Mouse (Mus musculus) cerebellum, postnatal 10 days (tissue): ENCODE measurements around the gene Bex6.
A peak's percentile ranks its signal among the peaks of the same experiment; 100 is the strongest.

ENCODE experiments used
- DNase-seq, 2 experiments: peaks; one replicate each; pipeline ENCODE4 v3.0.0; 2021; ENCODE audit warnings: mixed read lengths in 2 of 2

The Bex6 gene

GRCm38 (mm10) chr16:32179333-32179901, at the start of gene Bex6:
Bex6 (plus strand) TSS chr16:32179823.
- DNase-seq = no peak

GRCm38 (mm10) chr16:32130190-32130826, 49.3 kb upstream of the Bex6 start:
- DNase-seq = no peak

- no peak for DNase-seq
Measured at GRCm38 (mm10) chr16:32133148-32133547, 46.5 kb upstream of the Bex6 start.

- no peak for DNase-seq
Measured at GRCm38 (mm10) chr16:32135842-32136357, 43.7 kb upstream of the Bex6 start.

GRCm38 (mm10) chr16:32138954-32139353, 40.7 kb upstream of the Bex6 start:
- DNase-seq = no peak

GRCm38 (mm10) chr16:32143766-32144165, 35.9 kb upstream of the Bex6 start:
- peak in 1 of 2 experiments; percentile 14 for DNase-seq

GRCm38 (mm10) chr16:32144592-32144991, 35.0 kb upstream of the Bex6 start:
- no peak for DNase-seq

- DNase-seq = no peak
Measured at GRCm38 (mm10) chr16:32147589-32148207, 31.9 kb upstream of the Bex6 start.

- DNase-seq = peak; percentile 65 to 68
Measured at GRCm38 (mm10) chr16:32153976-32154375, 25.6 kb upstream of the Bex6 start.

GRCm38 (mm10) chr16:32154437-32154836, 25.2 kb upstream of the Bex6 start:
- DNase-seq = peak; percentile 95 to 97

GRCm38 (mm10) chr16:32156719-32157118, 22.9 kb upstream of the Bex6 start:
- DNase-seq = no peak

- no peak for DNase-seq
Measured at GRCm38 (mm10) chr16:32157369-32157768, 22.3 kb upstream of the Bex6 start.

- no peak for DNase-seq
Measured at GRCm38 (mm10) chr16:32158966-32159365, 20.7 kb upstream of the Bex6 start.

GRCm38 (mm10) chr16:32160742-32161323, 18.8 kb upstream of the Bex6 start:
- no peak for DNase-seq

GRCm38 (mm10) chr16:32163392-32163791, 16.2 kb upstream of the Bex6 start:
- DNase-seq = no peak

GRCm38 (mm10) chr16:32163891-32164290, 15.7 kb upstream of the Bex6 start:
- no peak for DNase-seq

- DNase-seq = no peak
Measured at GRCm38 (mm10) chr16:32164396-32165027, 15.1 kb upstream of the Bex6 start.

- DNase-seq = peak; percentile 56 to 59
Measured at GRCm38 (mm10) chr16:32165281-32165821, 14.3 kb upstream of the Bex6 start, which contains the start of gene Nrros. Nrros (minus strand) TSS chr16:32165594.

GRCm38 (mm10) chr16:32167819-32168545, 11.6 kb upstream of the Bex6 start:
- peak; percentile 45 to 53 for DNase-seq

- no peak for DNase-seq
Measured at GRCm38 (mm10) chr16:32171031-32171731, 8.4 kb upstream of the Bex6 start.

- DNase-seq = no peak
Measured at GRCm38 (mm10) chr16:32173401-32173800, 6.2 kb upstream of the Bex6 start.
